Mouse (Mus musculus) CD4-positive helper T cell, adult 2 months (primary cell): ENCODE data around the gene Ankrd33b.

Source experiments
- DNase-seq: peaks from one replicate; pipeline ENCODE4 v3.0.0-alpha.2; 2012; ENCODE audit warnings: low read depth, missing footprints, low spot score

The Ankrd33b gene

GRCm38 (mm10) chr15:31366596-31367480 lies 688 bp downstream of the Ankrd33b start:
- no peak for DNase-seq

GRCm38 (mm10) chr15:31365720-31366591 lies 1.6 kb downstream of the Ankrd33b start:
- no peak for DNase-seq

- DNase-seq, result no peak
These were observed 2.3 kb downstream of the Ankrd33b start for GRCm38 (mm10) chr15:31365041-31365719.

GRCm38 (mm10) chr15:31364396-31364795 lies 3.1 kb downstream of the Ankrd33b start:
- DNase-seq, result no peak

- DNase-seq, result no peak
These were observed 3.6 kb downstream of the Ankrd33b start for GRCm38 (mm10) chr15:31363981-31364361.

- no peak for DNase-seq
These were observed 4.1 kb downstream of the Ankrd33b start for GRCm38 (mm10) chr15:31363241-31363980.

GRCm38 (mm10) chr15:31361259-31361853 lies 6.2 kb downstream of the Ankrd33b start:
- no peak for DNase-seq

GRCm38 (mm10) chr15:31360593-31360992 lies 6.9 kb downstream of the Ankrd33b start:
- DNase-seq, result no peak

GRCm38 (mm10) chr15:31359805-31360204 lies 7.7 kb downstream of the Ankrd33b start:
- no peak for DNase-seq

GRCm38 (mm10) chr15:31352494-31353279 lies 14.8 kb downstream of the Ankrd33b start:
- no peak for DNase-seq

- DNase-seq, result no peak
These were observed 17.6 kb downstream of the Ankrd33b start for GRCm38 (mm10) chr15:31349810-31350341.

GRCm38 (mm10) chr15:31349046-31349445 lies 18.5 kb downstream of the Ankrd33b start:
- no peak for DNase-seq

GRCm38 (mm10) chr15:31348241-31348640 lies 19.3 kb downstream of the Ankrd33b start:
- DNase-seq, result no peak

- DNase-seq, result no peak
These were observed 21.0 kb downstream of the Ankrd33b start for GRCm38 (mm10) chr15:31346508-31346907.

- no peak for DNase-seq
These were observed 22.2 kb downstream of the Ankrd33b start for GRCm38 (mm10) chr15:31345366-31345765.

- DNase-seq, result no peak
These were observed 22.7 kb downstream of the Ankrd33b start for GRCm38 (mm10) chr15:31344811-31345211.

- no peak for DNase-seq
These were observed 23.9 kb downstream of the Ankrd33b start for GRCm38 (mm10) chr15:31343602-31344001.

GRCm38 (mm10) chr15:31342496-31342901 lies 25.0 kb downstream of the Ankrd33b start:
- no peak for DNase-seq

- no peak for DNase-seq
These were observed 25.5 kb downstream of the Ankrd33b start for GRCm38 (mm10) chr15:31342001-31342400.
